13 mouse cellular contexts compared by ENCODE assay signal in genomic region chr17:32097676-32098075, GRCm38 (mm10).
A peak's percentile ranks its signal among the peaks of the same experiment; 100 is the strongest.
DNase-seq lines count a peak whose midpoint lies in the region; ATAC-seq and TF ChIP-seq lines count a peak whose summit lies in the region.
"Had no signal": no experiment of that assay in that cellular context is flagged by ENCODE, and none has a peak within 500 bp of the region (broad histone marks: within the 10 kb centered on the region; RNA-seq: fewer than 3 reads in every experiment).

No protein-coding gene starts in this region.

- TF ChIP-seq EP300 in liver, postnatal 0 days (IDR thresholded peaks at IDR 0.05; ENCODE audit: low read depth): no peak

- H3K4me1 ChIP-seq in liver, embryonic 12.5 days: peaks cover 57% of the 10 kb centered on the region
- H3K4me1 ChIP-seq in liver, postnatal 0 days (ENCODE audit: insufficient read depth): peaks cover 15% of the 10 kb centered on the region

- H3K27ac ChIP-seq in liver, embryonic 12.5 days: peak overlapping the region; percentile 51
- 0 out of 2 replicates have a peak overlapping the region, but pooled peaks have one; percentile 19 for H3K27ac ChIP-seq in liver, postnatal 0 days (ENCODE audit: low read depth)
- H3K27ac ChIP-seq: forebrain, embryonic 13.5 days; limb, embryonic 13.5 days; neural tube, embryonic 15.5 days had no signal

- no peaks in the 10 kb centered on the region for H3K9me3 ChIP-seq in liver, embryonic 12.5 days (replicated peaks)
- H3K9me3 ChIP-seq in liver, postnatal 0 days (ENCODE audit: low read length): no peaks in the 10 kb centered on the region
- H3K9me3 ChIP-seq: forebrain, embryonic 13.5 days; neural tube, embryonic 15.5 days had no signal

- H3K4me3 ChIP-seq in liver, embryonic 12.5 days: no peak overlapping the region
- H3K4me3 ChIP-seq in liver, postnatal 0 days (ENCODE audit: low read depth, low read length): no peak overlapping the region
- H3K4me3 ChIP-seq: forebrain, embryonic 13.5 days; limb, embryonic 13.5 days; neural tube, embryonic 15.5 days had no signal

- DNase-seq in liver: no peak
- DNase-seq in adrenal gland, adult 2 months: peak; percentile 69
- peak; percentile 94 for DNase-seq in kidney, adult 9 months
- no peak for DNase-seq in liver, postnatal 0 days
- DNase-seq in urinary bladder, postnatal 10 days (ENCODE audit: low spot score): no peak
- DNase-seq in heart, postnatal 4 days: no peak
- DNase-seq: cerebellum, adult 8-10 months; thymus, postnatal 4 days had no signal

- H3K36me3 ChIP-seq in liver, embryonic 12.5 days: no peaks in the 10 kb centered on the region
- H3K36me3 ChIP-seq in liver, postnatal 0 days (replicated peaks; ENCODE audit: insufficient read depth, low read length): no peaks in the 10 kb centered on the region
- H3K36me3 ChIP-seq: limb, embryonic 13.5 days; neural tube, embryonic 15.5 days had no signal

- 0 out of 2 replicates have a peak, but pooled peaks cover 5% of the 10 kb centered on the region for H3K27me3 ChIP-seq in liver, embryonic 12.5 days (replicated peaks)
- H3K27me3 ChIP-seq in liver, postnatal 0 days (ENCODE audit: insufficient read depth, low read length): no peaks in the 10 kb centered on the region

- no peak overlapping the region for H3K4me2 ChIP-seq in liver, embryonic 12.5 days
- no peak overlapping the region for H3K4me2 ChIP-seq in liver, postnatal 0 days (ENCODE audit: low read depth, low read length)
- H3K4me2 ChIP-seq: forebrain, embryonic 13.5 days; heart, embryonic 11.5 days; limb, embryonic 13.5 days; neural tube, embryonic 15.5 days had no signal

- ATAC-seq in liver, embryonic 12.5 days: no peak
- no peak for ATAC-seq in liver, postnatal 0 days
- ATAC-seq: forebrain, embryonic 13.5 days had no signal

- H3K9ac ChIP-seq in liver, embryonic 12.5 days: no peak overlapping the region
- no peak overlapping the region for H3K9ac ChIP-seq in liver, postnatal 0 days (replicated peaks)
- H3K9ac ChIP-seq: forebrain, embryonic 13.5 days; limb, embryonic 13.5 days; neural tube, embryonic 15.5 days had no signal

- WGBS in liver, embryonic 12.5 days (ENCODE audit: insufficient replicate concordance): 63% methylated on average over 1 of the region's 1 CpGs
- whole genome bisulfite sequencing in liver, postnatal 0 days (ENCODE audit: insufficient replicate concordance): 61% methylated on average over 1 of the region's 1 CpGs

- no peak for TF ChIP-seq CTCF in liver, postnatal 0 days (IDR thresholded peaks at IDR 0.05; ENCODE audit: low read depth)

Comparison
In these comparisons a context has a peak if more than half of its experiments do, and no peak if none do; other contexts are left out.
1. DNase-seq: peak in adrenal gland, adult 2 months (single experiment) and kidney, adult 9 months (single experiment); none in liver (single experiment), liver, postnatal 0 days (single experiment), urinary bladder, postnatal 10 days (single experiment) and heart, postnatal 4 days (single experiment).